Mouse (Mus musculus): Measurements from ENCODE around the gene Rhobtb3. TPM values are rescaled to one million over a fixed set of nuclear protein-coding genes. Genes with fewer than 3 reads are reported as not detected.

Gene Rhobtb3
- polyA plus RNA-seq, 2 experiments: 1.9 to 3.4 TPM

- Histone ChIP-seq H3K27ac (no peak overlapping the region), H3K9ac (replicated peaks) (no peak overlapping the region)
- TF ChIP-seq CTCF (IDR thresholded peaks at IDR 0.05; ENCODE audit: low read depth): no peak
- no peak for TF ChIP-seq EP300 (IDR thresholded peaks at IDR 0.05; ENCODE audit: low read depth)
Observed at GRCm38 (mm10) chr13:75955357-75955992, 11.8 kb upstream of the Rhobtb3 start.

GRCm38 (mm10) chr13:75950295-75950694 lies 6.6 kb upstream of the Rhobtb3 start:
- TF ChIP-seq EP300 (IDR thresholded peaks at IDR 0.05; ENCODE audit: low read depth) (no peak), CTCF (IDR thresholded peaks at IDR 0.05; ENCODE audit: low read depth) (no peak)
- DNase-seq (ENCODE audit: low read depth in 3 of 3, low spot score in 3 of 3): no peak
- 39% methylated on average over 1 of the region's 1 CpGs for WGBS (ENCODE audit: insufficient replicate concordance)
- H3K4me1 ChIP-seq (replicated peaks; ENCODE audit: control insufficient read depth in 2 of 2, insufficient read depth in 2 of 2, low read length in 1 of 2): no peaks in the 10 kb centered on the region
- no peak overlapping the region for H3K9ac ChIP-seq (replicated peaks)
- no peak overlapping the region for H3K4me2 ChIP-seq (ENCODE audit: low read depth)
- no peak overlapping the region for H3K27ac ChIP-seq
- H3K36me3 ChIP-seq (replicated peaks; ENCODE audit: control insufficient read depth, insufficient read depth, low read depth): no peaks in the 10 kb centered on the region
- no peaks in the 10 kb centered on the region for H3K9me3 ChIP-seq (ENCODE audit: control insufficient read depth, low read length)
- no peaks in the 10 kb centered on the region for H3K27me3 ChIP-seq (ENCODE audit: control insufficient read depth, insufficient read depth, low read length)
- ATAC-seq (ENCODE audit: insufficient read depth): no peak
- no peak overlapping the region for H3K4me3 ChIP-seq (ENCODE audit: insufficient read depth in 1 of 2, low read depth in 2 of 2, low read length in 2 of 2)

More at GRCm38 (mm10) chr13:75955357-75955992, 11.8 kb upstream of the Rhobtb3 start:
- ATAC-seq (ENCODE audit: insufficient read depth) (no peak), DNase-seq (ENCODE audit: low read depth in 3 of 3, low spot score in 3 of 3) (no peak)
- Histone ChIP-seq H3K4me3 (ENCODE audit: insufficient read depth in 1 of 2, low read depth in 2 of 2, low read length in 2 of 2) (no peak overlapping the region), H3K4me1 (replicated peaks; ENCODE audit: control insufficient read depth in 2 of 2, insufficient read depth in 2 of 2, low read length in 1 of 2) (no peaks in the 10 kb centered on the region), H3K27me3 (ENCODE audit: control insufficient read depth, insufficient read depth, low read length) (no peaks in the 10 kb centered on the region; the same call in 1 of the 2 replicates), H3K9me3 (ENCODE audit: control insufficient read depth, low read length) (no peaks in the 10 kb centered on the region), H3K4me2 (ENCODE audit: low read depth) (no peak overlapping the region), H3K36me3 (replicated peaks; ENCODE audit: control insufficient read depth, insufficient read depth, low read depth) (no peaks in the 10 kb centered on the region)

GRCm38 (mm10) chr13:75944044-75944820 lies 507 bp upstream of the Rhobtb3 start:
- DNase-seq (ENCODE audit: low read depth in 3 of 3, low spot score in 3 of 3): no peak

DNA sequence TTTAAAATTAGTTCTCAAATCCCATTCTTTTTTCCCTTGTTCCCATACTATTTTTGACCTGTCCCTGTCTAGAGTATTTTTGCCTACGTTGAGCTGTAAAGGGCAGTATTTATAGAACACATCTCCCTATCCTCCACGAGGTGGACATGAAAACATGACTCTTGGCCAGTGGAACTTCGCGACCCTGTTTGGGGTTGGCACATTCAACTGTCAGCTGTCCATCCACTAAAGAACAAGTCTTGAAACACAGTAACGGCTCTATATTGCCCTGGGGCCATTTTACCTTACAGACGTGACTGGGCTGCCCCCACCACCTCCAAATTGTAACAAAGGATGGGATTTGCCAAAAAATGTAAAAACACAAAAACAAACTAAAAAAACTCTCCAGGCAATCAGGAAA lies 994 bp downstream of the Rhobtb3 start:
- peaks cover 4% of the 10 kb centered on the region for H3K27me3 ChIP-seq (ENCODE audit: control insufficient read depth, insufficient read depth, low read length)
- H3K9me3 ChIP-seq (ENCODE audit: control insufficient read depth, low read length): no peaks in the 10 kb centered on the region
- H3K9ac ChIP-seq (replicated peaks): peak overlapping the region; percentile 61; the same call in 1 of the 2 replicates
- H3K4me1 ChIP-seq (replicated peaks; ENCODE audit: control insufficient read depth in 2 of 2, insufficient read depth in 2 of 2, low read length in 1 of 2): peaks cover 0 to 4% of the 10 kb centered on the region in 2 experiments; a peak in 2 of 4 replicates
- ATAC-seq (ENCODE audit: insufficient read depth) (no peak), DNase-seq (ENCODE audit: low read depth in 3 of 3, low spot score in 3 of 3) (no peak)
- TF ChIP-seq EP300 (IDR thresholded peaks at IDR 0.05; ENCODE audit: low read depth) (no peak), CTCF (IDR thresholded peaks at IDR 0.05; ENCODE audit: low read depth) (no peak)
- no peak overlapping the region for H3K27ac ChIP-seq
- WGBS (ENCODE audit: insufficient replicate concordance): 5% methylated on average over 6 of the region's 6 CpGs
- peak overlapping the region; percentile 60 to 77 for H3K4me3 ChIP-seq (ENCODE audit: insufficient read depth in 1 of 2, low read depth in 2 of 2, low read length in 2 of 2)
- peak overlapping the region; percentile 71 for H3K4me2 ChIP-seq (ENCODE audit: low read depth)
- H3K36me3 ChIP-seq (replicated peaks; ENCODE audit: control insufficient read depth, insufficient read depth, low read depth): no peaks in the 10 kb centered on the region

More at GRCm38 (mm10) chr13:75944044-75944820, 507 bp upstream of the Rhobtb3 start:
- 8% methylated on average over 7 of the region's 7 CpGs for WGBS (ENCODE audit: insufficient replicate concordance)
- ATAC-seq (ENCODE audit: insufficient read depth): no peak
- H3K9ac ChIP-seq (replicated peaks): peak overlapping the region; percentile 61
- H3K9me3 ChIP-seq (ENCODE audit: control insufficient read depth, low read length): no peaks in the 10 kb centered on the region
- H3K27ac ChIP-seq: no peak overlapping the region
- peaks cover 0 to 4% of the 10 kb centered on the region in 2 experiments; a peak in 2 of 4 replicates for H3K4me1 ChIP-seq (replicated peaks; ENCODE audit: control insufficient read depth in 2 of 2, insufficient read depth in 2 of 2, low read length in 1 of 2)
- H3K4me3 ChIP-seq (ENCODE audit: insufficient read depth in 1 of 2, low read depth in 2 of 2, low read length in 2 of 2): peak overlapping the region; percentile 60 to 77
- peaks cover 4% of the 10 kb centered on the region for H3K27me3 ChIP-seq (ENCODE audit: control insufficient read depth, insufficient read depth, low read length)
- H3K36me3 ChIP-seq (replicated peaks; ENCODE audit: control insufficient read depth, insufficient read depth, low read depth): no peaks in the 10 kb centered on the region
- TF ChIP-seq EP300 (IDR thresholded peaks at IDR 0.05; ENCODE audit: low read depth) (no peak), CTCF (IDR thresholded peaks at IDR 0.05; ENCODE audit: low read depth) (no peak)
- peak overlapping the region; percentile 71 for H3K4me2 ChIP-seq (ENCODE audit: low read depth)

Measured in liver, embryonic 14.5 days (tissue).